Mouse (Mus musculus): ENCODE measurements at regions not wholly inside any gene's neighbourhood (a gene's known extent, or its start where the extent isn't known, plus 50 kb on each side); places are given as distances from the start of the nearest gene placed in this dataset.

GRCm38 (mm10) chr1:98309894-98310293, 111.0 kb upstream of the Slco6d1 start:
- TF ChIP-seq POLR2A (IDR thresholded peaks at IDR 0.05; ENCODE audit: low read depth, low read length) (no peak), CTCF (IDR thresholded peaks at IDR 0.05; ENCODE audit: borderline replicate concordance, insufficient read depth, low read length) (no peak)

All from embryonic fibroblast, embryonic 13.5 days (primary cell).